Mouse (Mus musculus) midbrain, embryonic 14.5 days (tissue): ENCODE measurements around the gene Il33. TPM values are rescaled to one million over a fixed set of nuclear protein-coding genes. Genes with fewer than 3 reads are reported as not detected.

Experiments used
- ATAC-seq: fragments of 200-750 bp; cut with Nextera tagmentation; 2 replicates; pipeline ENCODE4 v1.8.0; 2017; ENCODE audit warnings: moderate number of reproducible peaks, moderate library complexity; ENCODE audit not compliant: low FRiP score, low TSS enrichment
- DNase-seq: peaks from one replicate; pipeline ENCODE4 v3.0.0-alpha.2; 2015
- H3K27ac ChIP-seq: fragments of 300-500 bp; sonication (generic); replicated peaks from 2 replicates; pipeline ENCODE4 v1.5.1; 2014; ENCODE audit warnings: mild to moderate bottlenecking, low read depth, low read length, moderate library complexity
- H3K27me3 ChIP-seq: fragments of 300-500 bp; sonication (generic); 2 replicates; pipeline ENCODE4 v1.6.1; 2014; ENCODE audit warnings: low read length, control low read depth, mixed read lengths; ENCODE audit not compliant: control insufficient read depth, insufficient read depth
- H3K36me3 ChIP-seq: fragments of 300-500 bp; sonication (generic); 2 replicates; pipeline ENCODE4 v1.6.1; 2014; ENCODE audit warnings: low read length, control low read depth; ENCODE audit not compliant: control insufficient read depth, insufficient read depth
- H3K4me1 ChIP-seq: fragments of 300-500 bp; sonication (generic); 2 replicates; pipeline ENCODE4 v1.6.1; 2014; ENCODE audit warnings: mild to moderate bottlenecking, antibody characterized with exemption, low read length, control low read depth; ENCODE audit not compliant: control insufficient read depth, insufficient read depth
- H3K4me2 ChIP-seq: fragments of 300-500 bp; sonication (generic); 2 replicates; pipeline ENCODE4 v1.6.1; 2014; ENCODE audit warnings: mild to moderate bottlenecking, low read length, moderate library complexity
- H3K4me3 ChIP-seq: fragments of 300-500 bp; sonication (generic); replicated peaks from 2 replicates; pipeline ENCODE4 v1.5.1; 2014; ENCODE audit warnings: low read depth, low read length
- H3K9ac ChIP-seq: fragments of 300-500 bp; sonication (generic); replicated peaks from 2 replicates; pipeline ENCODE4 v1.6.1; 2014; ENCODE audit warnings: mild to moderate bottlenecking, low read length, moderate library complexity
- H3K9me3 ChIP-seq: fragments of 300-500 bp; sonication (generic); 2 replicates; pipeline ENCODE4 v1.6.1; 2016; ENCODE audit warnings: low read length, control low read depth, mixed read lengths; ENCODE audit not compliant: control insufficient read depth
- WGBS: fragments of 180-500 bp; shearing (Covaris S2); extraction: QIAGEN DNeasy Blood & Tissue Kit; methylation state at CpG from one replicate; pipeline ENCODE4 v1.1.7; 2014; 5-methylcytosine and 5-hydroxymethylcytosine counted together
- polyA plus RNA-seq: library from polyadenylated mRNA; unstranded; fragments of >200 nt; fragmentation: Nextera tagmentation; extraction: Ambion mirVana; gene quantifications from 2 replicates; pipeline ENCODE4 v1.2.1, GENCODE M21; 2014

Il33 gene
- polyA plus RNA-seq, result 0.25 and 0.43 TPM in 2 replicates

GRCm38 (mm10) chr19:29924638-29925258, at the start of gene Il33:
Il33 (plus strand) TSS chr19:29925114.
- no peak within 1 kb of the TSS for H3K4me2 ChIP-seq
- DNase-seq (peak; percentile 80), ATAC-seq (no peak)

DNA sequence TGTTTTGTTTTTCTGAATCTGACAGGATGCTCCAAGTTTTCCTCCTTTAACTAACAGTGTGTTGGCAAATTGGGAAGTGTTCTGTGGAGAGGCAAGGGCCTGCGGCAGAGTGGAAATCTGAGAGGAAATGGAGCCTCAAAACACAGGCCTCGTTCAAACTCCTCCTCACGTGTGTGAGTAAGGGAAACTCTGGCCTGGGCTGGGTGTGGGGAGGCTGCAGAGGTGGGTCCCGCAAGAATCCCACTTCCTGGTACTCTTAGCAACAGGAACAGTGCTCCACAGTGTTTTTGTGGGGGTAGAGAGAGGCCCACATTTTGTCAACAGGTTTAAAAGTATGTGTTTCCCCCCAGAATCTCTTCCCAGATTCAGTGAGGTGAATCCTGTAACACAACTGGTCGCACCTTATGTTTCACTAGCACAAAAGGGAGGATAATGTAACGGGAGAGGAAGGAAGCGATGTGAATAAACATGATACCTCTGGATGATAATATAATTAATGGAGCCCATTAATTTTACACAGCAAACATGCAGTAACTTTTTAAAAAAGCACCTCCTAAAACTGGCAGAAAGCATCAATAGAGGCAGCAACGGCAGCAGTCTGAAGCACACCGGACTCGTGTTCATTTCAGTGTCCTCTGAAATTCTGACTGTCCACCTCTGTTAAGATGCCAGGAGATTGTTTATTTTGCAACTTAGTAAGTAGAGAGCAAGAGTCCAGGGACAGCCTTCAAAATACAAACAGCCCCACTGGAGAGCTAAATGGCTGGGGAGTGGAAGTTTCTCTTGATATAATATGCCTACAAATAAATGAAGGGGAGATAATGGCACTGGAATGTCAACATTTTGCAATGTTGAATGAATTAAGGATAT, 47.3 kb upstream of the Il33 start:
- Histone ChIP-seq H3K4me2 (no peak overlapping the region), H3K9ac (no peak overlapping the region), H3K4me3 (no peak overlapping the region), H3K9me3 (no peaks in the 10 kb centered on the region), H3K27me3 (no peaks in the 10 kb centered on the region), H3K4me1 (no peaks in the 10 kb centered on the region), H3K27ac (no peak overlapping the region), H3K36me3 (no peaks in the 10 kb centered on the region)
- WGBS, result 83% methylated on average over 10 of the region's 10 CpGs
- DNase-seq (no peak), ATAC-seq (no peak)

More at GRCm38 (mm10) chr19:29924638-29925258, at the start of gene Il33:
- no peaks in the 10 kb centered on the region for H3K4me1 ChIP-seq
- no peaks in the 10 kb centered on the region for H3K9me3 ChIP-seq
- H3K4me3 ChIP-seq, result no peak within 1 kb of the TSS
- no peak within 1 kb of the TSS for H3K9ac ChIP-seq
- no peak within 1 kb of the TSS for H3K27ac ChIP-seq
- H3K36me3 ChIP-seq, result no peaks in the 10 kb centered on the region
- no peaks in the 10 kb centered on the region for H3K27me3 ChIP-seq
- 64% methylated on average over 10 of the region's 10 CpGs for WGBS

DNA sequence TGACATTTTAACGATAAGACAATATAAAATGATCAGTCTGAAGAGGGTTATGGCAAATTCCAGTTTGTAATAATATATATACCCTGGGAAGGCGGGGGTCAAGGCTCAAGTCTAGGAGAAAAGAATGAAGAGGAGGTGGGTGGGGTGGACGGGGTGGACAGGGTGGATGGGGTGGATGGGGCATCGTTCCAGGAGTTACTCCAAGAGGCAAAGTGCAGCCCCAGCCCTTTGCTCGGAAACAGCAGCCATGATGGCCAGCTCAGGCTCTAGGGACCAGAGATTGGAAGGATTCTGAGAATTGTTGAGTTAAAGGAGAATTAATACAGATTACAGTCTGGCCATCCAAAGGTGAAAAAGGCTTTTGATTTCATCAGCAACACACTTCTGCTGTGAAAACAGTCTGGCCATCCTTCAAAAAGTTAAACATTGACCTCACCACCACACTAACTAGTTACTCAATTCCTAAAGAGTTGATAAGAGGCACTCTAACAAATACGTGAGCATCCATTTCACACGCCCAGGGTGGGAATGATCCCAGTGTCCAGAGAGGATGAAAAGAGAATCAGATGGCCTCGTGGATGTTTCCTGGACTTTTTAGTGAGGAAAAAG, 45.9 kb upstream of the Il33 start:
- Histone ChIP-seq H3K9ac (no peak overlapping the region), H3K4me1 (no peaks in the 10 kb centered on the region), H3K36me3 (no peaks in the 10 kb centered on the region), H3K9me3 (no peaks in the 10 kb centered on the region), H3K27ac (no peak overlapping the region), H3K27me3 (no peaks in the 10 kb centered on the region), H3K4me3 (no peak overlapping the region), H3K4me2 (no peak overlapping the region)
- DNase-seq (no peak), ATAC-seq (no peak)
- 90% methylated on average over 8 of the region's 8 CpGs for WGBS

DNA sequence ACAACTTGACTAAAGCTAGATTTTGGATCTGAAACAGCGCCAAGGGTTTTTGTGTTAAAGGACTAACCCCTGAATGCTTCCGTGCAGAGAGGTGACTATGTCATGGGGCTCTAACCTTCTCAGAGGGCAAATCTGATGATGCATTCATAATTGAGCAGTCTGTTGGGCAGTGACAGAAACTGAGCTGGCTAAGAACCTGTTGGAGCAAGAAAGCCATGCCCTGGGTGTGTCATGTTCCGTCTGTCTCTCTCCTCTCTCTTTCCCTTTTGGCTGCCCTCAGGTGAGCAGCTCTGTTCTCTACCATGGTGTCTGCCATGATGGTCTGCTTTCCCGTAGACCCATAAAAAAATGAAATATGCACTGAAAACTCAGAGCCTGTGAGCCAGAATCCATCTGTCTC, 44.0 kb upstream of the Il33 start:
- ATAC-seq, result no peak
- Histone ChIP-seq H3K27me3 (no peaks in the 10 kb centered on the region), H3K4me1 (no peaks in the 10 kb centered on the region), H3K9me3 (no peaks in the 10 kb centered on the region), H3K4me3 (no peak overlapping the region), H3K9ac (no peak overlapping the region), H3K4me2 (no peak overlapping the region), H3K36me3 (no peaks in the 10 kb centered on the region), H3K27ac (no peak overlapping the region)
- WGBS, result 87% methylated on average over 4 of the region's 4 CpGs
- no peak for DNase-seq

- ATAC-seq, result no peak
- 96% methylated on average over 3 of the region's 3 CpGs for WGBS
- H3K4me2 ChIP-seq, result no peak overlapping the region
Measured at GRCm38 (mm10) chr19:29882696-29883095, 42.2 kb upstream of the Il33 start.

GRCm38 (mm10) chr19:29885548-29885947, 39.4 kb upstream of the Il33 start:
- H3K4me3 ChIP-seq, result no peak overlapping the region
- no peak overlapping the region for H3K4me2 ChIP-seq
- no peak overlapping the region for H3K9ac ChIP-seq
- no peaks in the 10 kb centered on the region for H3K4me1 ChIP-seq
- H3K9me3 ChIP-seq, result no peaks in the 10 kb centered on the region
- ATAC-seq (no peak), DNase-seq (no peak)
- 92% methylated on average over 6 of the region's 6 CpGs for WGBS
- no peaks in the 10 kb centered on the region for H3K36me3 ChIP-seq
- H3K27ac ChIP-seq, result no peak overlapping the region
- no peaks in the 10 kb centered on the region for H3K27me3 ChIP-seq

More at GRCm38 (mm10) chr19:29882696-29883095, 42.2 kb upstream of the Il33 start:
- no peaks in the 10 kb centered on the region for H3K4me1 ChIP-seq
- no peak overlapping the region for H3K27ac ChIP-seq
- H3K27me3 ChIP-seq, result no peaks in the 10 kb centered on the region
- H3K9me3 ChIP-seq, result no peaks in the 10 kb centered on the region
- DNase-seq, result no peak
- H3K4me3 ChIP-seq, result no peak overlapping the region
- H3K36me3 ChIP-seq, result no peaks in the 10 kb centered on the region
- no peak overlapping the region for H3K9ac ChIP-seq

DNA sequence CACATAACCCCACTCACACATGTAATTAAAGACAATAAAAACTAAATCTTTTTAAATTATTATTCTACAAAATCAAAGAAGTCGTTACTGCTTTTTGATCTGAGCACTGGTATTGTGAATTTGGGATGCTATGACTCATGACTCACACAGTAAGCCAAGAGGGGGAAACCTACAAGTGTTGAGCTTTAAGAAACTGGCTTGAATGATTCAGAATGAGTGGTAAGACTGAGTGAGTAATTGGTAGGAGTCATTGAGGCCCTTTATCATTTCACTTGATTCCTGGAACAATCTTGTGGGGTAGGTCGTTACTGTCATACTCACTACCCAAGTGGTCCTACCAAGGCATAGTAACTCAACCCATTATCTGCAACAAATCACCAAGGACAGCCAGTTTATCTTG, 37.4 kb upstream of the Il33 start:
- Histone ChIP-seq H3K4me2 (no peak overlapping the region), H3K9me3 (no peaks in the 10 kb centered on the region), H3K27me3 (no peaks in the 10 kb centered on the region), H3K36me3 (no peaks in the 10 kb centered on the region), H3K4me3 (no peak overlapping the region), H3K4me1 (no peaks in the 10 kb centered on the region), H3K9ac (no peak overlapping the region), H3K27ac (no peak overlapping the region)
- ATAC-seq (no peak), DNase-seq (no peak)
- 89% methylated on average over 2 of the region's 2 CpGs for WGBS

GRCm38 (mm10) chr19:29888946-29889345, 36.0 kb upstream of the Il33 start:
- no peak overlapping the region for H3K4me3 ChIP-seq
- ATAC-seq, result no peak
- H3K27ac ChIP-seq, result no peak overlapping the region
- 80% methylated on average over 6 of the region's 6 CpGs for WGBS
- H3K4me1 ChIP-seq, result no peaks in the 10 kb centered on the region
- no peak overlapping the region for H3K4me2 ChIP-seq
- no peak overlapping the region for H3K9ac ChIP-seq
- no peaks in the 10 kb centered on the region for H3K36me3 ChIP-seq
- H3K9me3 ChIP-seq, result no peaks in the 10 kb centered on the region
- DNase-seq, result no peak
- no peaks in the 10 kb centered on the region for H3K27me3 ChIP-seq
